Mouse (Mus musculus) spleen, adult 2 months (tissue): ENCODE data around the gene Myo18a. TPM values are rescaled to one million over a fixed set of nuclear protein-coding genes. Genes with fewer than 3 reads are reported as not detected.

Experiments used
- DNase-seq, 2 experiments: peaks; one replicate each; pipeline versions ENCODE4 v3.0.0 to v3.0.0-alpha.2; 2012 to 2021; ENCODE audit warnings: low spot score in 2 of 2, low read depth in 1 of 2
- H3K27ac ChIP-seq: fragments of 200-500 bp; 2 replicates; pipeline ENCODE4 v1.5.1; 2012; ENCODE audit warnings: low read length, inconsistent platforms; ENCODE audit not compliant: insufficient read depth
- H3K27me3 ChIP-seq: fragments of 200-500 bp; 2 replicates; pipeline ENCODE4 v1.6.1; 2012; ENCODE audit warnings: mild to moderate bottlenecking, moderate library complexity, low read length, inconsistent platforms; ENCODE audit not compliant: control insufficient read depth, insufficient read depth
- H3K36me3 ChIP-seq: fragments of 200-500 bp; 2 replicates; pipeline ENCODE4 v1.6.1; 2012; ENCODE audit warnings: mild to moderate bottlenecking, low read length, inconsistent platforms; ENCODE audit not compliant: control insufficient read depth, insufficient read depth
- H3K4me1 ChIP-seq: fragments of 200-500 bp; 2 replicates; pipeline ENCODE4 v1.6.1; 2011; ENCODE audit warnings: inconsistent platforms; ENCODE audit not compliant: control insufficient read depth, insufficient read depth, insufficient read length
- H3K4me3 ChIP-seq: fragments of 200-500 bp; 2 replicates; pipeline ENCODE4 v1.5.1; 2011; ENCODE audit warnings: mild to moderate bottlenecking, inconsistent platforms; ENCODE audit not compliant: insufficient read depth, insufficient read length; ENCODE audit errors: extremely low read depth
- CTCF ChIP-seq: fragments of 200-500 bp; IDR thresholded peaks from 2 replicates; pipeline ENCODE4 v1.5.1; 2011; ENCODE audit warnings: mild to moderate bottlenecking, inconsistent platforms; ENCODE audit not compliant: insufficient read depth, insufficient read length, insufficient replicate concordance; ENCODE audit errors: extremely low read depth
- POLR2A ChIP-seq: fragments of 200-500 bp; IDR thresholded peaks from 2 replicates; pipeline ENCODE4 v1.6.1; 2011; ENCODE audit warnings: low read depth, low read length, inconsistent platforms
- WGBS: fragments of 180-500 bp; shearing (Covaris S2); methylation state at CpG from one replicate; pipeline ENCODE4 v1.1.7; 2018; 5-methylcytosine and 5-hydroxymethylcytosine counted together
- polyA plus RNA-seq: library from polyadenylated mRNA; depleted of rRNA; stranded (reverse); fragments of >200 nt; gene quantifications from 2 replicates; pipeline ENCODE4 v1.2.3, GENCODE M21; 2012; rRNA removed

Myo18a gene
- polyA plus RNA-seq: 52.3 and 54.5 TPM in 2 replicates

- Histone ChIP-seq H3K27me3 (peaks cover 11% of the 10 kb centered on the region), H3K4me3 (peak within 1 kb of the TSS; percentile 64), H3K4me1 (peaks cover 4% of the 10 kb centered on the region; the same call in 1 of the 2 replicates), H3K27ac (peak within 1 kb of the TSS; percentile 23; the same call in 1 of the 2 replicates), H3K36me3 (no peaks in the 10 kb centered on the region)
- 4% methylated on average over 77 of the region's 79 CpGs for WGBS
- no peak for TF ChIP-seq POLR2A
- peak; percentile 79 for TF ChIP-seq CTCF
- peak; percentile 22 to 72 for DNase-seq
These were observed at the start of gene Myo18a for GRCm38 (mm10) chr11:77762783-77763672. Gene Myo18a (plus strand): TSS chr11:77763246.

- DNase-seq: no peak
- H3K36me3 ChIP-seq: peaks cover 10% of the 10 kb centered on the region
- no peak overlapping the region for H3K27ac ChIP-seq
- H3K27me3 ChIP-seq: no peaks in the 10 kb centered on the region
- H3K4me3 ChIP-seq: no peak overlapping the region
- no peaks in the 10 kb centered on the region for H3K4me1 ChIP-seq
- WGBS: 97% methylated on average over 3 of the region's 3 CpGs
- no peak for TF ChIP-seq POLR2A
These were observed 49.3 kb upstream of the Myo18a start for GRCm38 (mm10) chr11:77713736-77714135.

GRCm38 (mm10) chr11:77719055-77719454 is 44.0 kb upstream of the Myo18a start:
- H3K4me1 ChIP-seq: no peaks in the 10 kb centered on the region
- H3K36me3 ChIP-seq: no peaks in the 10 kb centered on the region
- DNase-seq: no peak
- no peak overlapping the region for H3K4me3 ChIP-seq
- 94% methylated on average over 2 of the region's 2 CpGs for WGBS
- TF ChIP-seq CTCF (no peak), POLR2A (no peak)
- no peak overlapping the region for H3K27ac ChIP-seq
- H3K27me3 ChIP-seq: no peaks in the 10 kb centered on the region

GRCm38 (mm10) chr11:77721389-77721788 is 41.7 kb upstream of the Myo18a start:
- Histone ChIP-seq H3K4me1 (no peaks in the 10 kb centered on the region), H3K36me3 (no peaks in the 10 kb centered on the region), H3K27me3 (no peaks in the 10 kb centered on the region), H3K4me3 (no peak overlapping the region), H3K27ac (no peak overlapping the region)
- no peak for TF ChIP-seq POLR2A
- no peak for TF ChIP-seq CTCF
- WGBS: 89% methylated on average over 4 of the region's 4 CpGs
- DNase-seq: no peak

GRCm38 (mm10) chr11:77724766-77725165 is 38.3 kb upstream of the Myo18a start:
- Histone ChIP-seq H3K4me1 (no peaks in the 10 kb centered on the region), H3K27ac (no peak overlapping the region), H3K4me3 (no peak overlapping the region), H3K36me3 (no peaks in the 10 kb centered on the region), H3K27me3 (no peaks in the 10 kb centered on the region)
- no peak for DNase-seq
- TF ChIP-seq POLR2A (no peak), CTCF (no peak)
- 86% methylated on average over 7 of the region's 7 CpGs for WGBS

GRCm38 (mm10) chr11:77725183-77725582 is 37.9 kb upstream of the Myo18a start, which contains the start of gene Cryba1:
Gene Cryba1 (minus strand): TSS chr11:77725283.
- H3K27ac ChIP-seq: no peak within 1 kb of the TSS
- 91% methylated on average over 7 of the region's 7 CpGs for WGBS
- DNase-seq: no peak
- no peaks in the 10 kb centered on the region for H3K36me3 ChIP-seq
- no peaks in the 10 kb centered on the region for H3K4me1 ChIP-seq
- no peak for TF ChIP-seq CTCF
- no peak for TF ChIP-seq POLR2A
- no peaks in the 10 kb centered on the region for H3K27me3 ChIP-seq
- no peak within 1 kb of the TSS for H3K4me3 ChIP-seq

DNA sequence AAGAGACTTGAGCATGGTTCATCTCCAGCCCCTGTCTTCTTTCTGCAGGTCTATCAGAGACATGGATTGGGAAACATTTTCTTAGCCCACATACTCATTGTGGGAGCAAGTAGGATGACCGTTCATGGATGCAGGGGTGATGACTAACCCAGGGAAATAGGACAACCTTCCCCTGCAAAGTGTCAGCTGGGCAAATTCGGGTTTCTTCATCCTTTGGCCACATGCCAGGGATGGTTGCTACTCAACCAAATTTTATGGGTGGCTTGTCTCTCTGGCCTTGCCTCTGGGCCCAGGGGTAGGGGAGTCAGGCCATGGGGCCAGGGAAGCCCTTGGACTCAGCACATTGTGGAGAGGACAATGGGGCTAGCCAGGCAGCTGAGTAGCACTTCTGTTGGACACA is 34.5 kb upstream of the Myo18a start:
- 58% methylated on average over 2 of the region's 2 CpGs for WGBS
- no peak overlapping the region for H3K27ac ChIP-seq
- H3K36me3 ChIP-seq: no peaks in the 10 kb centered on the region
- no peaks in the 10 kb centered on the region for H3K4me1 ChIP-seq
- no peak for TF ChIP-seq POLR2A
- no peak for TF ChIP-seq CTCF
- H3K27me3 ChIP-seq: no peaks in the 10 kb centered on the region
- DNase-seq: no peak
- no peak overlapping the region for H3K4me3 ChIP-seq
